Mouse (Mus musculus) megakaryocyte, adult 5-6 weeks (primary cell): ENCODE measurements around the gene Gm732. TPM values are rescaled to one million over a fixed set of nuclear protein-coding genes. Genes with fewer than 3 reads are reported as not detected.

Experiments used
- ATAC-seq: 2 replicates; pipeline ENCODE4 v1.8.0; 2016; ENCODE audit warnings: mild to moderate bottlenecking, inconsistent platforms; ENCODE audit not compliant: poor library complexity, severe bottlenecking
- total RNA-seq, 2 experiments: library from RNA; stranded (forward) in 1 of 2; stranded (reverse) in 1 of 2; fragments of 153-499, 151-499 nt in 1 of 2; fragments of 221-1000, 200-1000 nt in 1 of 2; gene quantifications; 2 replicates each; pipeline versions ENCODE4 v1.2.3 to v1.2.4; 2015 to 2017

The Gm732 gene
- not detected in 2 replicates for total RNA-seq (2015)
- total RNA-seq (2017): not detected in 2 replicates

DNA sequence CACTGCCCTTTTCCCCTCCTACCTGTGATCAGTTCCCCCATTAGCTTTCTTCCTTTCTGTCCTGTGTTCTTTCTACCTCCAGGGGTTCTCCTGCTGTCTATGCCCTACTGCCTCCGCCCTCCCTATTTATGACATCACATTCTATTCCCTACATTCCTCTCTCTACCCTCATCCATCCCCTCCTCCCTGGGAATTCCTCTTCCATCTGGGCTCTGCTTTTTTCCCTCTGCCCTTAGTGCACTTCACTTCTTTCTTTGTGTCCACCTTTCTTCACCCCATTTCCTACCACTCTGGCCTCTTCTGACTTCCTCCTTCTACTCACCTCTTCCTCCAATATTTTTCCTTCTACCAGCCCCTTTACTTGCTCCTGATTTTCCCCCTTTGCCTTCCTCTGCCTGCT lies at the start of gene Gm732:
Gene Gm732 (minus strand): TSS at position 101 of the 400 bp plus-strand sequence.
- no peak for ATAC-seq

Other genes with a start within 250 kb of the Gm732 start
- not detected in 2 replicates for gene Tent5d, start 155.9 kb downstream of the Gm732 start, total RNA-seq (2015)
- gene Tent5d, start 155.9 kb downstream of the Gm732 start, total RNA-seq (2017): 0.33 TPM in 1 of 2 replicates, not detected in the other
- gene 2610002M06Rik, start 132.1 kb downstream of the Gm732 start, total RNA-seq (2015): 15.7 and 16.3 TPM in 2 replicates
- 9.8 TPM in 2 replicates for gene 2610002M06Rik, start 132.1 kb downstream of the Gm732 start, total RNA-seq (2017)